8 mouse cellular contexts compared by ENCODE assay signal in genomic region chr1:74303509-74304338, GRCm38 (mm10). TPM values are rescaled to one million over a fixed set of nuclear protein-coding genes. Genes with fewer than 3 reads are reported as not detected.
DNase-seq lines count a peak whose midpoint lies in the region; ATAC-seq lines count a peak whose summit lies in the region.

No protein-coding gene starts in this region.

- H3K9me3 ChIP-seq in hindbrain, embryonic 13.5 days, result no peaks in the 10 kb centered on the region

- peaks cover 27% of the 10 kb centered on the region for H3K27me3 ChIP-seq in hindbrain, embryonic 13.5 days

- peak; percentile 69 for DNase-seq in cerebellum, adult 9-11 months
- peak; percentile 82 for DNase-seq in gastrocnemius, adult 18-20 months (ENCODE audit: low spot score)
- peak; percentile 53 to 60 for DNase-seq in left cerebral cortex, postnatal 36 days (ENCODE audit: low spot score in 2 of 2)
- peak; percentile 47 for DNase-seq in right cerebral cortex, postnatal 4 days
- DNase-seq in yolk sac, embryonic 10.5 days (ENCODE audit: low spot score), result peak; percentile 85

- H3K4me2 ChIP-seq in hindbrain, embryonic 13.5 days, result peak overlapping the region; percentile 75

- WGBS in hindbrain, embryonic 13.5 days, result under 1% methylated on average over 56 of the region's 56 CpGs

- H3K36me3 ChIP-seq in hindbrain, embryonic 13.5 days, result no peaks in the 10 kb centered on the region

- ATAC-seq in activated CD4-positive, CD25-positive, alpha-beta regulatory T cell, adult 4 months, result peak; percentile 56
- ATAC-seq in hindbrain, embryonic 13.5 days (ENCODE audit: low FRiP score), result peak; percentile 82
- ATAC-seq in megakaryocyte progenitor cell, adult 5-6 weeks (replicated peaks; ENCODE audit: poor library complexity), result peak; percentile 76

- peak overlapping the region; percentile 68 for H3K9ac ChIP-seq in hindbrain, embryonic 13.5 days

- peak overlapping the region; percentile 46 for H3K4me3 ChIP-seq in hindbrain, embryonic 13.5 days

- peaks cover 16% of the 10 kb centered on the region for H3K4me1 ChIP-seq in hindbrain, embryonic 13.5 days (replicated peaks)

- H3K27ac ChIP-seq in hindbrain, embryonic 13.5 days, result peak overlapping the region; percentile 55

- intact Hi-C loops in left cerebral cortex, postnatal 36 days (cut with DNase I), result no loop called here

RNA-seq across cellular contexts. Expression of gene Tmbim1, which starts 1.7 kb away (rescaled TPM):
- 10 to 100 TPM; 13.1 to 16.1 TPM for polyA plus RNA-seq in activated CD4-positive, CD25-positive, alpha-beta regulatory T cell, adult 4 months (2017; shearing (Covaris generic))
- 10 to 100 TPM; 29.0 to 42.2 TPM for total RNA-seq in gastrocnemius, adult 18-20 months (2021)
- polyA plus RNA-seq in hindbrain, embryonic 13.5 days (2015; fragmentation: Nextera tagmentation; extraction: Ambion mirVana), result 7.8 and 8.6 TPM in 2 replicates
- 10 to 100 TPM; 21.5 to 26.4 TPM for total RNA-seq in left cerebral cortex, postnatal 36 days (2021)
- total RNA-seq in megakaryocyte progenitor cell, adult 5-6 weeks (2015), result 13.6 and 13.8 TPM in 2 replicates
- total RNA-seq in megakaryocyte progenitor cell, adult 5-6 weeks (2017), result 14.0 and 18.4 TPM in 2 replicates

RNA-seq across cellular contexts. Expression of gene Pnkd, which starts 19.0 kb away (rescaled TPM):
- 10 to 100 TPM; 80.2 to 97.8 TPM for polyA plus RNA-seq in activated CD4-positive, CD25-positive, alpha-beta regulatory T cell, adult 4 months (2017; shearing (Covaris generic))
- 10 to 100 TPM; 54.0 to 63.3 TPM for total RNA-seq in gastrocnemius, adult 18-20 months (2021)
- polyA plus RNA-seq in hindbrain, embryonic 13.5 days (2015; fragmentation: Nextera tagmentation; extraction: Ambion mirVana), result 98.2 and 102 TPM in 2 replicates
- total RNA-seq in left cerebral cortex, postnatal 36 days (2021), result 100 to 1,000 TPM; 151 to 166 TPM
- total RNA-seq in megakaryocyte progenitor cell, adult 5-6 weeks (2015), result 29.8 and 32.4 TPM in 2 replicates
- 11.2 and 21.6 TPM in 2 replicates for total RNA-seq in megakaryocyte progenitor cell, adult 5-6 weeks (2017)

RNA-seq across cellular contexts. Expression of gene Aamp, which starts 19.2 kb away (rescaled TPM):
- polyA plus RNA-seq in activated CD4-positive, CD25-positive, alpha-beta regulatory T cell, adult 4 months (2017; shearing (Covaris generic)), result 100 to 1,000 TPM; 139 to 184 TPM
- total RNA-seq in gastrocnemius, adult 18-20 months (2021), result 10 to 100 TPM; 74.4 to 77.1 TPM
- polyA plus RNA-seq in hindbrain, embryonic 13.5 days (2015; fragmentation: Nextera tagmentation; extraction: Ambion mirVana), result 199 and 206 TPM in 2 replicates
- total RNA-seq in left cerebral cortex, postnatal 36 days (2021), result 100 to 1,000 TPM; 139 to 143 TPM
- total RNA-seq in megakaryocyte progenitor cell, adult 5-6 weeks (2015), result 45.3 and 49.7 TPM in 2 replicates
- total RNA-seq in megakaryocyte progenitor cell, adult 5-6 weeks (2017), result 98.1 and 104 TPM in 2 replicates

RNA-seq across cellular contexts. Expression of gene Gpbar1, which starts 25.4 kb away (rescaled TPM):
- under 1 TPM in 1 of 2 experiments, not detected in 1; 0.32 TPM for polyA plus RNA-seq in activated CD4-positive, CD25-positive, alpha-beta regulatory T cell, adult 4 months (2017; shearing (Covaris generic))
- not detected for total RNA-seq in gastrocnemius, adult 18-20 months (2021)
- 0.42 TPM in 1 of 2 replicates, not detected in the other for polyA plus RNA-seq in hindbrain, embryonic 13.5 days (2015; fragmentation: Nextera tagmentation; extraction: Ambion mirVana)
- not detected for total RNA-seq in left cerebral cortex, postnatal 36 days (2021)
- total RNA-seq in megakaryocyte progenitor cell, adult 5-6 weeks (2015), result 0.12 TPM in 1 of 2 replicates, not detected in the other
- not detected in 2 replicates for total RNA-seq in megakaryocyte progenitor cell, adult 5-6 weeks (2017)

RNA-seq across cellular contexts. Expression of gene Catip, which starts 58.2 kb away (rescaled TPM):
- polyA plus RNA-seq in activated CD4-positive, CD25-positive, alpha-beta regulatory T cell, adult 4 months (2017; shearing (Covaris generic)), result not detected
- under 1 TPM in 1 of 2 experiments, not detected in 1; 0.11 TPM for total RNA-seq in gastrocnemius, adult 18-20 months (2021)
- 0.80 and 1.6 TPM in 2 replicates for polyA plus RNA-seq in hindbrain, embryonic 13.5 days (2015; fragmentation: Nextera tagmentation; extraction: Ambion mirVana)
- 1 to 10 TPM; 1.3 TPM for total RNA-seq in left cerebral cortex, postnatal 36 days (2021)
- total RNA-seq in megakaryocyte progenitor cell, adult 5-6 weeks (2015), result 0.37 TPM in 1 of 2 replicates, not detected in the other
- total RNA-seq in megakaryocyte progenitor cell, adult 5-6 weeks (2017), result not detected in 2 replicates

Comparison
In these comparisons a context has a peak if more than half of its experiments do, and no peak if none do; other contexts are left out.
1. Peak in every context shown above with its lines: DNase-seq, ATAC-seq, H3K4me3 ChIP-seq and H3K27ac ChIP-seq.